Mouse (Mus musculus): ENCODE data around the gene Man2b1. TPM values are rescaled to one million over a fixed set of nuclear protein-coding genes. Genes with fewer than 3 reads are reported as not detected.
"Not testable (repeated sequence)": the region's sequence is repeated elsewhere in the genome, so short reads cannot be mapped to it uniquely, and the experiment has no call there.

Gene Man2b1
- total RNA-seq, 2 experiments from 2014 or later = 28.0 to 30.2 TPM

- DNase-seq (ENCODE audit: low spot score in 2 of 2) = no peak
These were observed 9.9 kb upstream of the Man2b1 start for GRCm38 (mm10) chr8:85073041-85073612.

GRCm38 (mm10) chr8:85074167-85074566, 8.9 kb upstream of the Man2b1 start:
- DNase-seq (ENCODE audit: low spot score in 2 of 2) = no peak

GRCm38 (mm10) chr8:85074617-85075016, 8.5 kb upstream of the Man2b1 start:
- DNase-seq (ENCODE audit: low spot score in 2 of 2) = no peak

GRCm38 (mm10) chr8:85076001-85076400, 7.1 kb upstream of the Man2b1 start:
- peak in 1 of 2 experiments; percentile 50 for DNase-seq (ENCODE audit: low spot score in 2 of 2)

GRCm38 (mm10) chr8:85076993-85077392, 6.1 kb upstream of the Man2b1 start:
- DNase-seq (ENCODE audit: low spot score in 2 of 2) = peak in 1 of 2 experiments; percentile 71

- DNase-seq (ENCODE audit: low spot score in 2 of 2) = peak in 1 of 2 experiments; percentile 56
These were observed 2.9 kb upstream of the Man2b1 start for GRCm38 (mm10) chr8:85080214-85080531.

- DNase-seq (ENCODE audit: low spot score in 2 of 2) = peak in 1 of 2 experiments; percentile 54
These were observed 2.4 kb upstream of the Man2b1 start, which contains the start of gene Wdr83os for GRCm38 (mm10) chr8:85080532-85081215. Gene Wdr83os, plus strand, starts transcription at chr8:85080740.

- DNase-seq (ENCODE audit: low spot score in 2 of 2) = peak in 1 of 2 experiments; percentile 46
These were observed 1.9 kb upstream of the Man2b1 start, which contains the start of gene Wdr83 for GRCm38 (mm10) chr8:85081216-85081555. Gene Wdr83, minus strand, starts transcription at chr8:85081306.

- not testable (repeated sequence) for DNase-seq (ENCODE audit: low spot score in 2 of 2)
These were observed 901 bp upstream of the Man2b1 start for GRCm38 (mm10) chr8:85082169-85082568.

GRCm38 (mm10) chr8:85084633-85085032, 1.6 kb downstream of the Man2b1 start:
- no peak for DNase-seq (ENCODE audit: low spot score in 2 of 2)

GRCm38 (mm10) chr8:85086238-85086637, 3.2 kb downstream of the Man2b1 start:
- no peak for DNase-seq (ENCODE audit: low spot score in 2 of 2)

GRCm38 (mm10) chr8:85088771-85089170, 5.7 kb downstream of the Man2b1 start:
- no peak for DNase-seq (ENCODE audit: low spot score in 2 of 2)

GRCm38 (mm10) chr8:85090856-85091255, 7.8 kb downstream of the Man2b1 start:
- DNase-seq (ENCODE audit: low spot score in 2 of 2) = no peak

GRCm38 (mm10) chr8:85091526-85092090, 8.5 kb downstream of the Man2b1 start:
- DNase-seq (ENCODE audit: low spot score in 2 of 2) = no peak

- DNase-seq (ENCODE audit: low spot score in 2 of 2) = peak in 1 of 2 experiments; percentile 14
These were observed 12.0 kb downstream of the Man2b1 start for GRCm38 (mm10) chr8:85095051-85095450.

- peak in 1 of 2 experiments; percentile 12 for DNase-seq (ENCODE audit: low spot score in 2 of 2)
These were observed 12.5 kb downstream of the Man2b1 start for GRCm38 (mm10) chr8:85095566-85095965.

GRCm38 (mm10) chr8:85096196-85096595, 13.1 kb downstream of the Man2b1 start:
- DNase-seq (ENCODE audit: low spot score in 2 of 2) = peak in 1 of 2 experiments; percentile 14

GRCm38 (mm10) chr8:85096850-85097249, 13.8 kb downstream of the Man2b1 start:
- peak in 1 of 2 experiments; percentile 10 for DNase-seq (ENCODE audit: low spot score in 2 of 2)

- DNase-seq (ENCODE audit: low spot score in 2 of 2) = no peak
These were observed 17.1 kb downstream of the Man2b1 start for GRCm38 (mm10) chr8:85100076-85100665.

- no peak for DNase-seq (ENCODE audit: low spot score in 2 of 2)
These were observed 30.2 kb downstream of the Man2b1 start for GRCm38 (mm10) chr8:85113241-85113640.

GRCm38 (mm10) chr8:85115501-85115900, 32.4 kb downstream of the Man2b1 start:
- no peak for DNase-seq (ENCODE audit: low spot score in 2 of 2)

- no peak for DNase-seq (ENCODE audit: low spot score in 2 of 2)
These were observed 33.9 kb downstream of the Man2b1 start for GRCm38 (mm10) chr8:85116984-85117383.

Data from gastrocnemius, postnatal 4 days (tissue).